Mouse (Mus musculus): ENCODE results near the gene Map4k4. TPM values are rescaled to one million over a fixed set of nuclear protein-coding genes. Genes with fewer than 3 reads are reported as not detected.

The Map4k4 gene
- polyA plus RNA-seq, 1 experiment from 2014 or later, result 25.1 TPM

DNA sequence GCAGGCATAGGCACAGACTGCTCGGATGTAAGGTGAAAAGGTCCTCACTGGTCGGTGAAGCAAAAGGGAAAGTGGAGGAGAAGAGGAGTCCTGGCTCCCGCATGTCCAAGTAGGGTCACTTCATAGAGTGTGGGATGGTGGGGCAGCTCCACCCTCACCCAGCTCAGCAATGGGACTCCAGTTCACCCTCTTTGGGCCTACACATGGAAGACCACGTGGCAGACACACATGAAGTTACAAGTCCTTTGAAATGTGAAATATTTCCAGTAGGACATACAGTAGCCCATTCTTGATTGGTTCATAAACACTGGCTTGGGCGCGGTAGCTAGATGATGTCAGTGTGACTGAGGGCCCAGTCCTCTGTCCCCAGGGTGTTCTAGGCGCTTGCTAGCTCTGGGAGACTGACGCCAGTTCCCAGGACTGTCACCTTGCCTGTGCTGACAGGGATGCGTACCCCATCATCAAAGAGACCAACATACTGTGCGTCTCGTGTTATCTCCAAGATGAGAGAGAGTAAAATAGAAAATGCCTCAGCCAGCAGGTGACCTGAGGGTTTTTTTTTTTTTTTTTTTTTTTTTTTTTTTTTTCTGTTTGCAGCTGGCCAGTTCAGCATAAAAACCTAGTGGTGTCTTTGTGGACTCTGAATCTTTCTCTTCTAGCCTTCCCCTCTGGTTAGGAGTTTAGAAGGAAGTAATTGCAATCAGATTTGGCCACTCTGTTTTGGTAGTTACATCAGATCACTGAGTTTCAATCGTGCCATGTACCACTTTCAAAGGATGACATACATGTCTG lies 127.7 kb downstream of the Map4k4 start:
- Histone ChIP-seq H3K4me3 (no peak overlapping the region), H3K36me3 (peaks cover 49% of the 10 kb centered on the region), H3K4me1 (no peaks in the 10 kb centered on the region), H3K27me3 (ENCODE audit: low read depth, poor library complexity, severe bottlenecking) (no peaks in the 10 kb centered on the region), H3K27ac (replicated peaks) (no peak overlapping the region), H3K9me3 (replicated peaks) (no peaks in the 10 kb centered on the region)
- 86% methylated on average over 12 of the region's 12 CpGs for WGBS
- DNase-seq (ENCODE audit: low spot score), result no peak

DNA sequence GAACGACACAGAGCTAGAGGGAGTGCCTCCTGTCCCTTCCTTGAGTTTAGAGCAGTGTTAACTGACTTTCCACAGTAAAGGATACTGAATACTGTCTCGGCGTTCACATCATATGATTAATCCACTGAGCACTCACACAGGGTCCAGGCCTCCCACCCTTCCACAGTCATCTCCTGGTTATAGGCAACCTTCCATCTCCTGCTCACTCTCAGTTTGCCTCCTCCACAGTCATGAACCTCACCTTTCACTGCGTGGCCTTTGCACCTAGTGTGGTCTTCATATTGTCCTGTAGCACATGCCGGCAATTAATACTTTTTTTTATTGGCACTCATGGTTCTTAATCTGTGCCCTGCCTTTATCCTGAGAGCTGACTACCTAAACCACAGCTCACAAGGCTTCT lies 128.9 kb downstream of the Map4k4 start:
- Histone ChIP-seq H3K4me3 (no peak overlapping the region), H3K4me1 (no peaks in the 10 kb centered on the region), H3K36me3 (peaks cover 37% of the 10 kb centered on the region), H3K27ac (replicated peaks) (no peak overlapping the region), H3K27me3 (ENCODE audit: low read depth, poor library complexity, severe bottlenecking) (no peaks in the 10 kb centered on the region), H3K9me3 (replicated peaks) (no peaks in the 10 kb centered on the region)
- 95% methylated on average over 5 of the region's 5 CpGs for WGBS
- no peak for DNase-seq (ENCODE audit: low spot score)

DNA sequence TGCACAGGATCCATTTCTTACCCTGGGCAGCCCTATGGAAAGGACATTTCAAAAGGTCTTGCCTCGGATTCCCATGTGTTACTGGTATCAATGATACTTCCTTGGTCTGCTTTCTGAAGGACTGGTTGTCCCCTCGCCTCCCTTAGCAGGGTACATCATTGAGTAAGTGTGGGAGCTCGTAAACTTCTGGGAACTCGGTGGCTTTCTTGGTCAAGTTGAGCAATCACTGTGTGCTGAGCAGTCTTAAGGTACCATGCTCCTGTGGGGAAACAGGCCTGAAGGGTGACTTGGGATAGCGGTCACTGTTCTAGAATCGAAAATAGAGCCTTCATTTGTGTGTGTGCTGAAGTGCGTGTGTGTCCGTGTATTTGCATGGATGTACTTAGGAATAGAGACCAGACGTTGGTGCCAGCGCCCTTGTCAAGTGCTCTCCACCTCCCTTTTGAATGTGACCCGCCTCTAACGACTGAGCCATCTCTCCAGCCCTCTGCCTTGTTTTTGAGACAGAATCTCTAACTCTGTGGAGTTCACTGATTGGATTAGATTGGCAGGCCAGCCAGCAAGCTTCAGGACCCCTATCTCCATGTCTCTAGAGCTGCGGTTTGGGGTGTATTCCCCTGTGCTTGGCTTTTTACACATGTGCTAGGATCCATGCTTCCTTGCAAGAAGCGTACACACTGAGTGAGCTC lies 129.7 kb downstream of the Map4k4 start:
- H3K27me3 ChIP-seq (ENCODE audit: low read depth, poor library complexity, severe bottlenecking), result no peaks in the 10 kb centered on the region
- H3K4me1 ChIP-seq, result no peaks in the 10 kb centered on the region
- no peak for DNase-seq (ENCODE audit: low spot score)
- H3K27ac ChIP-seq (replicated peaks), result no peak overlapping the region
- H3K4me3 ChIP-seq, result no peak overlapping the region
- H3K36me3 ChIP-seq, result peaks cover 29% of the 10 kb centered on the region
- 86% methylated on average over 14 of the region's 14 CpGs for WGBS
- no peaks in the 10 kb centered on the region for H3K9me3 ChIP-seq (replicated peaks)

DNA sequence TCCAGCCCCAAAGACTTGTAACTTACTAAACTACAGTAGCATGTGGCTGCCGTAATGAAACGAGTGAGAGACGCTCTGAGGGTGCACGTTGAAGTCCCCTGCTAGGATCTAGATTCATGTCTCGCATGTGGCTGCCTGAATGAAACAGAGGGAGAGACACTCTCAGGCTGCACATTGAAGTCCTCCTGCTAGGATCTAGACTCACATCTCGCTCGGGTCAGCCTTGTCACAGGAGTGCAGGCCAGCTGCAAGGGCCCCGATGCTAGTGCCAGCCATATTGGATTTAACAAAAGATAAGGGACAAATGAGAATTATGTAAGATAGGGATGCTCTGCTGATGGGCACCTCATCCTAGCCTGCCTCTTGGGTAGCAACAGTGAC lies 130.3 kb downstream of the Map4k4 start:
- Histone ChIP-seq H3K27ac (replicated peaks) (no peak overlapping the region), H3K4me1 (no peaks in the 10 kb centered on the region), H3K4me3 (no peak overlapping the region), H3K27me3 (ENCODE audit: low read depth, poor library complexity, severe bottlenecking) (no peaks in the 10 kb centered on the region), H3K9me3 (replicated peaks) (no peaks in the 10 kb centered on the region), H3K36me3 (peaks cover 23% of the 10 kb centered on the region)
- WGBS, result 92% methylated on average over 8 of the region's 8 CpGs
- DNase-seq (ENCODE audit: low spot score), result no peak

DNA sequence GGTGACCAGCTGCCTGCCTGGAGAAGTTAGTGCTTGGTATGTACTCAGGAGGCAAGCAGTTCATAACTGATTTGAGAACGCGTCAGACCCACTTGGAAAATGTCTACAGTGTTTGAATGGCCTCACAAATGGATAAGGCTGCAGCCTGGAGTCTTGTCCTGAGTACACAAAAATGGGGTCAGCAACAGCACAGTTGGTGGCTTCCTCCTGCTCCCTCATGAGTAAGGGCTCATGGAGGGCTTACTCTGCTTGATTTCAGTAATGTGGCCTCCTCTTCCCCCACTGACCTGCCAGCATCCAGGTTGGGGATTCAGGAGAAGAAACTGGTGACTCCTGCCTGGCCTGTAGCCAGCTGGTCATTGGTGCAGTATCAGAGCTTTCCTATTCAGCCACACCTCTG lies 130.9 kb downstream of the Map4k4 start:
- Histone ChIP-seq H3K36me3 (peaks cover 17% of the 10 kb centered on the region), H3K9me3 (replicated peaks) (no peaks in the 10 kb centered on the region), H3K27me3 (ENCODE audit: low read depth, poor library complexity, severe bottlenecking) (no peaks in the 10 kb centered on the region), H3K4me3 (no peak overlapping the region), H3K4me1 (no peaks in the 10 kb centered on the region), H3K27ac (replicated peaks) (no peak overlapping the region)
- no peak for DNase-seq (ENCODE audit: low spot score)
- WGBS, result 96% methylated on average over 2 of the region's 2 CpGs

DNA sequence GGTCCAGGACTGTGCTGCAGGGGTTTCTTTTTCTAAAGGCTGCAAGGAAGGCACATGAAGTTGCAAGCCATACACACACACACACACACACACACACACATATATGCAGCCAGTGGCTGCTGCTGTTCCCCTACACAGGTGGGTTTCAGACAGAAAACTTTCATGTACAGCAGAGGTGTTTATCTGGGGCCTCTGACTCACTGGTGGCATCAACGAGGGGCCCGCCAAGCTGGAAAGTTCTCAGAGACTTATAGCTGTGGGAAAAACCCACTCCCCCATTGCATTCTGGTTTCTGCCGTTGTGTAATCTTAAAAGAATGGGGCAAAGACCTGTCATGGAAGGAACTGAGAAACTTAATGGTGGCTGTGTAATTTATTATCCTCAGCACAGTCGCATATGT lies 132.6 kb downstream of the Map4k4 start:
- 94% methylated on average over 4 of the region's 4 CpGs for WGBS
- no peak for DNase-seq (ENCODE audit: low spot score)
- peaks cover 1% of the 10 kb centered on the region; the same call in 1 of the 2 replicates for H3K36me3 ChIP-seq
- no peaks in the 10 kb centered on the region for H3K27me3 ChIP-seq (ENCODE audit: low read depth, poor library complexity, severe bottlenecking)
- no peak overlapping the region for H3K4me3 ChIP-seq
- H3K4me1 ChIP-seq, result no peaks in the 10 kb centered on the region
- no peaks in the 10 kb centered on the region for H3K9me3 ChIP-seq (replicated peaks)
- no peak overlapping the region for H3K27ac ChIP-seq (replicated peaks)

DNA sequence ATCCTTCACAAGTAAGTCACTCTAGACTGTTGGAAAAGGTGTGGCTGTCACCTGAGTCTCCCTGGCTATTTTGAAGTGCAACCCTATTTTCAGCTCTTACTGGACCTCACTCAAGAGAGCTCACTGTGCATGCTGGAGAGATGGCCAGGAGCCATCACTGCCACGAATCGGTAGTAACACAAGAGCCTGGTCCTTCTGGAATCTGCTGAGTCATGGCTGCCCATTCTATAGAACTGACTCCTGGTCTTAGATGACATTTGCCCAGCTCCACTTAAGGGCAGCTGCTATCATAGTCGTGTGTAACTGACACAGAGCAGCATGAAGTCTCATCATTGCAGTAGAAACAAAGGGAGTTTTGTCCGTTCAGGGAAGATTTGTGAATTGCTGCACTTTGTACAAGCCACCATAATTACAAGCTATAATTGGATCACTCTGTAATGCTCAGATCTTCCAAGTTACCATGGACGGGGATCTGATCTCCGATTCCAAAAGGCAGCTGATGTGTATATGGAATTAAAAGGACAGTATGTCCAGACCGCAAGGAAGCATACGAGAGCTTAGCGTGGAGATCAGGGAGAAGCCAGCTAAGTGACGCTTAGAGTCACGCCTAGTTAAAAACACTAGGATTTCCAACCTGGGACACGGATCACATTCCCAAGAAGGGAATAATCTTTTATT lies 133.2 kb downstream of the Map4k4 start:
- no peak for DNase-seq (ENCODE audit: low spot score)
- Histone ChIP-seq H3K9me3 (replicated peaks) (no peaks in the 10 kb centered on the region), H3K4me3 (no peak overlapping the region), H3K4me1 (no peaks in the 10 kb centered on the region), H3K27ac (replicated peaks) (no peak overlapping the region), H3K36me3 (no peaks in the 10 kb centered on the region), H3K27me3 (ENCODE audit: low read depth, poor library complexity, severe bottlenecking) (no peaks in the 10 kb centered on the region)
- WGBS, result 85% methylated on average over 12 of the region's 12 CpGs

DNA sequence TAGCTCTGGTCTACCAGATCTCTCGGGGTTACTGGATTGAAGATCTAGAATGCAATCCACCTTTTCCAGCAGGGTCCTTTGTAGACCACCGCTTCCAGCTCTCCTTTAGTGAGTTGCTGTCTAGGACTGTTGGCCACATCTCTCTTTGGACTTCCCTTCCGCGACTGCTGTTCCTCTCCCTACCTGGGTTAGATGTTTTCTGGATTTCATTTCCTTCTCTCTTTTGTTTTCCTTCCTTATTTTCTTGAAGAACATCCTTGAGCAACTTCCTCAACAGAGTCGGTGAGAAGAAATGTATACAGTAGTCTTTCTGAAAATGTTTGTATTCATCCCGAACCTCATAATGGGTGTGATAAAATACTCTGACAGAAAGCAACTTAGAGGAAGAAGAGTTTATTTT lies 137.1 kb downstream of the Map4k4 start:
- Histone ChIP-seq H3K27me3 (ENCODE audit: low read depth, poor library complexity, severe bottlenecking) (no peaks in the 10 kb centered on the region), H3K4me1 (no peaks in the 10 kb centered on the region), H3K36me3 (no peaks in the 10 kb centered on the region), H3K9me3 (replicated peaks) (no peaks in the 10 kb centered on the region), H3K27ac (replicated peaks) (no peak overlapping the region), H3K4me3 (no peak overlapping the region)
- DNase-seq (ENCODE audit: low spot score), result no peak
- 91% methylated on average over 6 of the region's 6 CpGs for WGBS

DNA sequence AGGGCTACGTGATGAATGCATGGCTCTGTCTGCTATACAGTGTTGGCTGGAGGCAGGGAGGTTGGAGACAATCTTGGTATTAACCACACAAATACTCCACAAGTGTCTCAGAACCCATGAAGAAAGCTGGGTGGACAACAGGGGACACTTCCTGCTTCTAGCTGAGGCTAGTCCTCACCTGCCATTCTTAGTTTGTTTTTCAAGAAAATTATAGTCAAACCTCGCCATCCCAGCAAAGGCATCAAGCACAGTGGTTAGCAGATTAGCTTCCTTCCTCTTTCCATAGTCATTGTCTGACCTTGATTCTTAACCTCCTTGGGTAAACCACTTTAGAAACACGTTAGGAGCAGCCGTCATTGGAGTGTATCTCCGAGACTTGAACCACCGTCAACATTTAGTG lies 145.0 kb downstream of the Map4k4 start:
- Histone ChIP-seq H3K4me3 (no peak overlapping the region), H3K4me1 (no peaks in the 10 kb centered on the region), H3K27ac (replicated peaks) (no peak overlapping the region), H3K9me3 (replicated peaks) (no peaks in the 10 kb centered on the region; the same call in 1 of the 2 replicates), H3K27me3 (ENCODE audit: low read depth, poor library complexity, severe bottlenecking) (no peaks in the 10 kb centered on the region), H3K36me3 (no peaks in the 10 kb centered on the region)
- 88% methylated on average over 6 of the region's 6 CpGs for WGBS
- no peak for DNase-seq (ENCODE audit: low spot score)

DNA sequence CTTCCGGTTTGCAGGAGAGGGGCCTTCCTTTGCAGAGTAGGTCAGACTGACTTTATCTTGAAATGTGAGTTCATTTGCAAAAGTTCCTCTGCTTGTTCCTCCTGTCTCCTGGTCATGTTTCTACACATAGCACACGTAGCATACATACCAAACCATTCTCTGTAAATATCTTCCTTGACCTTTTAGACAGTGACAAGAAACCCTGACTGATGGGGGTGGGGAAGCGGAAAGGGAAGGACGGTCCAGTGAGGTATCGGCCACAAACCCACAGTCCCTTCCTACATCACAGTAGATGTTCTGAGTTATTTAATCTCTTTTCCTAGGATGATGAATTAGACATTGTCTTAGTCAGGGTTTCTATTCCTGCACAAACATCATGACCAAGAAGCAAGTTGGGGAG lies 145.9 kb downstream of the Map4k4 start:
- H3K9me3 ChIP-seq (replicated peaks), result no peaks in the 10 kb centered on the region; the same call in 1 of the 2 replicates
- no peaks in the 10 kb centered on the region for H3K4me1 ChIP-seq
- H3K36me3 ChIP-seq, result no peaks in the 10 kb centered on the region
- H3K4me3 ChIP-seq, result no peak overlapping the region
- no peak for DNase-seq (ENCODE audit: low spot score)
- H3K27me3 ChIP-seq (ENCODE audit: low read depth, poor library complexity, severe bottlenecking), result no peaks in the 10 kb centered on the region
- 82% methylated on average over 5 of the region's 5 CpGs for WGBS
- H3K27ac ChIP-seq (replicated peaks), result no peak overlapping the region

DNA sequence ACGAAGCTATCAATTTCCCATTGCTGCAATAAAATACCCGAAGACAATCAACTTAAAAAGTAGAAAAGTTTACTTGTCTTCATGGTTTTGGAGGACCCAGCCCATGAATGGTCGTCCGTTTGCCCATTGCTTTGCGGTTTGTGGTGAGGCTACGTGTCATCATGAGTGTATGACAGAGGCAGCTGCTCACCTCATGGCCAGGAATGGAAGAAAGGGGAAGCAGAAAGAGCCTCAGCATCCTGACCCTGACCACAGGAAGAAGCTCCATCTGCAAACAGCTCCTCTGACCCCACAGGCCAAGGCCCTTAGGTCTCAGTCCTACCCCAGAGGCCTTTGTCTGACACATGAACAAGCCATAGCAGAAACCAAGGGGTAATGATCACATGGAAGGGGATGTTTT lies 150.4 kb downstream of the Map4k4 start:
- 92% methylated on average over 6 of the region's 6 CpGs for WGBS
- Histone ChIP-seq H3K4me1 (no peaks in the 10 kb centered on the region), H3K4me3 (no peak overlapping the region), H3K27me3 (ENCODE audit: low read depth, poor library complexity, severe bottlenecking) (no peaks in the 10 kb centered on the region), H3K27ac (replicated peaks) (no peak overlapping the region), H3K36me3 (no peaks in the 10 kb centered on the region), H3K9me3 (replicated peaks) (no peaks in the 10 kb centered on the region)
- no peak for DNase-seq (ENCODE audit: low spot score)

DNA sequence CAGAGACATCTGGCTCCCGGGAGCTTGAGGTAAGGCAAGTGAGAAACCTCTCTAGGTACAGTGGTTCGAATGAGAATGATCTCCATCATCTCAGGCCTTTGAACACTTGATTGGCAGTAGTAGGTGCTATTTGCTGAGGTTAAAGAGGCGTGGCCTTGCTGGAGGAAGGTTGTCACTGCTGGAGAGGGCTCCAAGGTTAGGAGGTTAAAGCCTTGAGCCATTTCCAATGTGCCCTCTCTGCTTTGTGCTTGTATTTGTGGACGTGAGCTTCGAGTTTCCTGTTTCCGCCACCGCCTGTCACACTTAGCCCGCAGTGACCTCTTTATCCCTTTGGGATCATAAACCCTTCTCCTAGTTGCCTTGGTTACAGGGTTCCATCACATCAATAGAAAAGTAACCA lies 151.4 kb downstream of the Map4k4 start:
- H3K27me3 ChIP-seq (ENCODE audit: low read depth, poor library complexity, severe bottlenecking), result no peaks in the 10 kb centered on the region
- 73% methylated on average over 8 of the region's 8 CpGs for WGBS
- DNase-seq (ENCODE audit: low spot score), result no peak
- H3K4me3 ChIP-seq, result no peak overlapping the region
- no peaks in the 10 kb centered on the region; the same call in 1 of the 2 replicates for H3K4me1 ChIP-seq
- no peaks in the 10 kb centered on the region for H3K9me3 ChIP-seq (replicated peaks)
- H3K36me3 ChIP-seq, result no peaks in the 10 kb centered on the region
- H3K27ac ChIP-seq (replicated peaks), result no peak overlapping the region

DNA sequence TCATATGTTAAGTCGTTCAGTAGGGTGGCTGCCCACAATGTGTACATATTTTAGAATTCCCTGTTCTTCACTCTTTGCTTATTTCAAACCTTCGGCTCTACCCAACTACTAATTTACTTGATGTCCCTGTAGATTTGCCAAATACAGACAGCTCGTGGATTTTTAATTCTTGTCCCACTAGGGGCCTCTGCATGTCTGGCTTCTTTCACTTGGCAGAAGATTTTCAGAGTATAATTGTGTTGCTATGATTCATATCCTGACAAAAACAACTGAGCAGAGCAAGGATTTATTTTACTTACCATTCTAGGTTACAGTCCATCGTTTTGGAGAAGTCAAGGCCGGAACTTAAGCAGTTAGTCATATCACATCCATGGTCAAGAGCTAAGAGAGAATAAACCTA lies 152.4 kb downstream of the Map4k4 start:
- 86% methylated on average over 5 of the region's 5 CpGs for WGBS
- H3K27ac ChIP-seq (replicated peaks), result no peak overlapping the region

More for the DNA sequence above, 152.4 kb downstream of the Map4k4 start:
- Histone ChIP-seq H3K4me3 (no peak overlapping the region), H3K4me1 (peaks cover 9% of the 10 kb centered on the region), H3K27me3 (ENCODE audit: low read depth, poor library complexity, severe bottlenecking) (no peaks in the 10 kb centered on the region), H3K9me3 (replicated peaks) (no peaks in the 10 kb centered on the region), H3K36me3 (no peaks in the 10 kb centered on the region)
- DNase-seq (ENCODE audit: low spot score), result no peak
